Mouse (Mus musculus) cerebellum, postnatal 25 days (tissue): ENCODE measurements around the gene Pla1a.

Experiments
- DNase-seq, 2 experiments: peaks; one replicate each; pipeline ENCODE4 v3.0.0; 2021; ENCODE audit warnings: mixed read lengths in 2 of 2

Gene Pla1a

DNA sequence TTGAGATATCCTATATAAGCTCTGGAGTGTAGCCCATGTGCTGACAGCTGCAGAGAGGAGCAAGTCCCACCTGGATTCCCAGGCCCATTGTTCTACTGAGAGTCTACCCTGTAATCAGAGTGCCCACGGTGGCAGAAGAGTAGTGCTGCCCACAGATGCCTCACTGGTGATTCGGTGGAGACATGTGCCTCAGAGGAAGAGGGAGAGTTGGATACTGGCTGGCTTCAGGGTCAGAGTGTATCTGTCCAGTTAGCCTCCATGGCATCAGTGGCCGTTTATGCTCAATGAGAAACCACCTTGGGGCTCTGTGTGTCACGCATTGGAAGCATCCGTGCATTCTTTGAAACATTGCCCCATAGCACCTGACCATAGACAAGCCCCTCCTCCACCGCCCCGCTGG is 69.3 kb downstream of the Pla1a start:
- DNase-seq: no peak

DNA sequence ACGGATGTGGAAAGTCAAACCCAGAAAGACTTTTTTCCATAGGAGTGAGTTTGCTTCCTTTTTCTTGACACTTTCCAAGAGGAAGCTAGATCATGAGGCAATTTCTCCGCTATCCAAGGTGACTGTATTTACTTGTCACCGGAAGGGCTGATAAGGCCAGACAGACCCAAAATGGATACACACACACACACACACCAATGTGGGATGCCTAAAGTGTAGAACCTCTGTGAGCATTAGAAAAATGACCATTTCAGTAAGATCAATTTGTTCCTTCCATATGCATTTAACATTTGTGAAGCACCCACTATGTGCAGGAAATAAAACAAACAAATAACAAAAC is 69.7 kb downstream of the Pla1a start:
- no peak for DNase-seq

DNA sequence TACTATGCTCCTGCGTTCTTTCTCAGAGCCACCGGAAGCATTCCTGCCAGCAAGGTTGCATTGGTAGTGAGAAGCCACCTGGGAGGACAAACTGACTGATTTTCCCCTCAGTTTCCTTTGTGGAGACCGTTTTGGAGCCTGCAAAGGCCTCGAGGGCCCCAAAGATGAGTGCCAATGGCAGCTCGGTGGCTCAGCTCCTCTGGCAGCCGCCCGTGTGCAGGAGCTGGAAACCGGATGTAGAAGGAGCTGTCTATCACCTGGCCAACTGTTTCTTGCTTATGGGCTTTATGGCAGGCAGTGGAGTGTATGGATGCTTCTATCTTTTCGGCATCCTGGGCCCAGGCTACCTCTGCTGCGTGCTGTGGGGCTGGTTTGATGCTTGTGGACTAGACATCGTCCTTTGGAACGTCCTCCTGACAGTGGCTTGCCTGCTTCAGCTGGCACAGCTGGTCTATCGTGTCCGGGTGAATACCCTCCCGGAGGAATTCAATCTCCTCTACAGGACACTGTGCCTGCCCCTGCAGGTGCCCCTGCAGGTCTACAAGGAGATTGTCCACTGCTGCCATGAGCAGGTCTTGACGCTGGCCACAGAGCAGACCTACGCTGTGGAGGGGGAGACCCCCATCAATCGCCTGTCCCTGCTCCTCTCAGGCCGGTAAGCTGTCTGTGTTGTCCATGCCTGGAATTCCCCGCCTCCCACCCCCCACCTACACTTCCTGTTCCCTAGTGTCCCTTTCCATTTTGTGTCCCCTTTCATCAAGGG is 70.3 kb downstream of the Pla1a start:
- DNase-seq: no peak

DNA sequence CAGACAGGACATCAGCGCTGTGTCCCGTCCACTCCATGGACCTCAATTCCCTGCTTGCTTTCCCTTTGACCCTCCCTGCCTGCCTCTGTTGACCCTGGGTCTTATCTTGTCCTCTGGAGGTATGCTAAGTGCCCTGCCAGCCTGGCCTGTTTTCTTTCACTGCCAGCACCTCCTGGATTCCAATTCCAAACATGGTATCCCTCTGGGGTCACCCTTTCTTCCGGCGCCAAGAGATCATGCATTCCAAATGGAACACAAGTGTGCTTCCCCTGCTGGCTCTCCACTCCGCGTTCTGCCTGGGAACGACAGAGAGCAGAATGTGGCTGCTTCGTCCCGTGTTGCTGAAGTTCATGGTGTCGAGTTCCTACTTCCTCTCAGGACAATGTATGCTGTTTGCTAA is 71.0 kb downstream of the Pla1a start, which contains the start of gene Popdc2:
TSS of gene Popdc2 (plus strand) at position 277 of the 400 bp plus-strand sequence.
- no peak for DNase-seq

DNA sequence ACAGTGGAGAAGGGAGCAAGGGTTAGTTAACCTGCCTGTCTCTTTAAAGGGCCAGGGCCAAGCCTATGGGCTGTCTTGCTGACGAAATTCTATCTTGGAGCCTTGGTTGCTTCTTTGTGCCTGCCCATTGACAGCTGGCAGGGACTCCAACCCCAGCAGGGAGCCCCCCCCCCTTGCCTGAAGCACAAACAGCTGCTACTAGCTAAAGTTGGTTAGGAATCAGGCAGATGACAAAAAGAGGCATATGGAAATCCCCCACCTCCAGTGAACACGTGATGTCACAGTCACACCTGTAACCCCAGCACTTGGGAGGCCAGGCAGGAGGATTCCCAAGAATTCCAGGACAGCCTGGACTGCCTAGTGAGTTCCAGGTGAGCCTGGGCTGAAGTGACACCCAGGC is 72.6 kb downstream of the Pla1a start:
- no peak for DNase-seq

DNA sequence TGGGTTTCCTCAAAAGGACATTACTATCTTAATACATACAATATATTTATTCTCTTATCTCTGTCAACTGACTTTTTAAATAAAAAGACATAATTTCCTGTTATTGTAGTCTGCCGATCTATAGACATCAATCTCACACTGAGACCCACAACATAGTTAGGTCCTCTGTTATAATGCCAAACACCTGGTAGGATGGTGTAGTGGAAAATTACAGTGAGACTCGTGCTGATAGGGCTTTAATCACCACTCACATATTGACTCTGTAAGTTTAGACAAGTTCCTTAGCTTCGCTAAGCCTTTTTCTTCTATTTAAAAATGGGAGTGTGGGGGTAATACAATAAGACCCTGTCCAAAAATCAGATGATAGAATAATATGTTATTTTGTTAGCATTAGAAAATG is 73.1 kb downstream of the Pla1a start:
- no peak for DNase-seq

DNA sequence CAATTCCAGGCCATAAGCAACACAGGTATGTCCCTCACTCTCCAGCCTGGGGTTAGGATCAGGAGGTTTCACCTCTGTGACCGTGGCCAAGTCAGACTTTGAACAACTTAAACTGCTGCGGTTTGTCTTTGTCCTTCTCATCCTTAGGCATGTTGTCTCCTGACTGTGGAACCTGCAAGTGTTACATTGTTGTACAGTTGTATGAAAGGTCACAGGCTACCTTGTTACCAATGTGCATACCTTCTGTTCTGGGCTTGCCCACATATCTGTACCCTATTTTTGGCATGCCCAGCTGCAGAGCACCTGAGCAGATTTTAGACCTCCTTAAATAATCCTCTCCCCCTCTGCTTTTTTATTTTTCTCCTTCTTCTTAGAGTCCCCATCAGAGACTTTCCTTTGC is 73.7 kb downstream of the Pla1a start:
- no peak for DNase-seq

DNA sequence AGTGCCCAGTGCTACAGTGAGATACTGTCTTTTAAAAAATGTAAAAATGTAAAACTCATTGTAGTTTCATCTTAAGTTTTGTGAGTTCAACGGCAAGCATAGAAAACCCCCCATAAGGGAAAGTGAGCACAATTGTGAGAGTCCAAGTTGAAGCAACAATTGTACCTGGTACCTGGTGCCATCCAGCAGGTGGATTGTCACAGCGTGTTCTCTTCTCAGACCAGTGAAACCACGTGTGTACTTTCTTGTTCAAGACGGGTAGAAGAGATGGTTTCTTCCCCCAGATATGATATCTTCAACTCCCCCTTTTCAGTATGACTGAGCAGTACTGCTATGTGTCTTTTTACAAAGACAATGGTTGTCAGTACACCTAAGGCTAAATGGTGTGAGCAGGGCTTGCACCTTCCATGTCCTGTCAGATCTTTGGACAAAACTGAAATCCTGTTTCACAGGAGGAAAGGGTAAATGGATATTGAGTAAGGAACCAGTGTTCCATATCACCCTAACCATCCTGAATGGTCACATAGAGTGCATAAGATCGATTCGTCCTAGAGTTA is 74.6 kb downstream of the Pla1a start:
- DNase-seq: no peak

DNA sequence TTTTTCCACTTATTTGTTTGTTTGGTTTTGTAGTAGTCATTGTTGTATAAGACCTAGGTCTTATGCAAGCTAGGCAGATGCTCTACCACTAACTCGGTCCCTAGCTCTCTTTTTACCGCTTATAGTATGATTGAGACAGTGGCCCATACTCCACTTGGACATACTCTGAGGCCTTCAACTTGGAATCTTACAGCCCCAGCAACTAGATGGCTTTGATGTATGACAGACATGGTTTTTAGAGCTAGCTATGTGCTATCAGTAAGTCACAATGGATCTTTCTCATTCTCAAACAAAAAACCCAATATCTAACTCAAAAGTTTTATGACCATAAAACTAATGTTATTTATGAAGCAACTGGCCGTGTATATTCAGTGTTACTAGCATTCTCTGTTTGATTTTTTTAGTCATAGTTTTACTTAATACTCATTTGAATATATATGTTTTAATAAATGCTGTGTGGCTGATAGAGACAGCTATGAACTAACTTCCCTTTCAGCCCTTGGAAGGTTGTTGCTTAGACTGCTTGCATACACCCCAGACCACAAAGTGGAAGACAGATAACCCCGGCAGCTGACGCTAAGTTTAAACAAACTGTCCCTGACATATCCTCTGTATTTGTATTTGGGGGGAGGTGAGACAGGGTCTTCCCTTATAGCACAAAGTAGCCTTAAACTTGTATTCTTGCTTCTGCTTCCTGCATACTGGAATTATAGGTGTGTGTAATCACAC is 78.6 kb downstream of the Pla1a start:
- no peak for DNase-seq

DNA sequence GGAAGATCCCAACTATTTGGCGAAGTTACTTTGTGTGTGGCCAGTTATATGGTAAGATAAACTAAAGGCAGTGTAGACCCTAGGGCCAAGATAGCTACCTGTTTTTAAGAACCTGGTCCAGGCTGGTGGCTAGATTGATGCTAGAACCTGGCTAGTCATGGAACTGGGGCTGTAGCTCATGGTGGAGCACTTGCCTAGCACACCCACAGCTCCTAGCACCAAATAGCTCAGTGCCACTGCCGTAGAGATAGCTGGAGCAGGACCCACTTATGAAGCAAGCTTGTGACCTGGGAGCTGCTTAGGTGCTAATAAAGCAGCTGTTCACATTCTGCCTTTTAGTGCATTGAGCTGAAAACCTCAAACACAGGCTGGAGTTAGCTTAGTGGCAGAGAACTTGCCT is 79.3 kb downstream of the Pla1a start:
- DNase-seq: no peak

DNA sequence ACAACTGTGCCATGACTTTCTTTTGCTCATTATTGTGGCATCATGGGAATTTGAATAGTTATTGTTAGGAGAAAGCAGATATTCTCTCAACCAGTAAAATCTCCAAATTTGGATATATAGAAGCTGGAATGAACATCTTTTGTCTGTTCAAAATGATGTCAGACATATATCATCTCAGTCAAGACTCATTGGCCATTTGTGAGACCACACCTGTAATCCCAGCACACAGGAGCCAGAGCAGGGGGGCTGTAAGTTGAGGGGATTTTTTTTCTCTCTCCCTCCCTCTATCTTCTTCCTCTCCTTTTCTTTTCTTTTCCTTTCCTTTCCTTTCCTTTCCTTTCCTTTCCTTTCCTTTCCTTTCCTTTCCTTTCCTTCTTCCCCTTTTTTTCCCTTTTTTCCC is 80.1 kb downstream of the Pla1a start:
- no peak for DNase-seq

DNA sequence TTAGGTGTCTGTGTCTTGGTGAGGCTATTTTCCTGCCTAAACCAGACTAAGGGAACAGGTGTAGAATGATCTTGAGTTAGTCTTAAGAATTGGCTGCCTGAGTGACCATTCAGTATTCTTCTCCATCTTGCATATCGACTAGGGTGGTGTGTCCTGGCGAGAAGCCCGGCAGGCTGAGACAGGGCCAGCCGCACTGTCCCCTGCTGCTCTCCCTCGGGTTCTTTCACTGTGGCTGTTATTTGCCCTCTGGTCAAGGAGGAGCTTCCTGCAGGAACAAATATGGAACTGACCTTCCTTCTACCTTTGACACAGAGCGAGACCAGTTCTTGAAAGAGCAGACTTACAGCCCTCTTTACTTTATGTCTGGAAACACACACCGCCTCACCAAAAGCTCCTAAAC is 80.9 kb downstream of the Pla1a start:
- DNase-seq: peak in 1 of 2 experiments; percentile 61

DNA sequence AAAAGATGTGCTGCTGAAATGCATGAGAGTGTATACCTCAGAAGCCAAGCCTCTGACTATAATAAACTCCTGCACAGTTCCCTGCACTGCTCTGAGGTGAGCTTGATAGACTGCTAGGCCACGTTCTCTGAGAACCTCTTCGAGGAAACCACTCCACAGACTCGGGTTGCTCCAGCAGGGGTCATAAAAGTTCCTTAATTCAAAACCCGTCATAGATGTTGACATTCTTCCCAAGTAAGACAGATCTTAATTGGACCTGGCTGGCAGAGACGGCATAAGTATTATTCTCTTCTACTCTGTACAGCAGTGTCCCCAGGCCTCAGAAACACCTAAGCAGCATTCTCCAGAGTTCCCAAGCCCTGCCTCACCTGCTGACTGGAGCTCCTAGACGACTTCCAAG is 82.0 kb downstream of the Pla1a start:
- no peak for DNase-seq

DNA sequence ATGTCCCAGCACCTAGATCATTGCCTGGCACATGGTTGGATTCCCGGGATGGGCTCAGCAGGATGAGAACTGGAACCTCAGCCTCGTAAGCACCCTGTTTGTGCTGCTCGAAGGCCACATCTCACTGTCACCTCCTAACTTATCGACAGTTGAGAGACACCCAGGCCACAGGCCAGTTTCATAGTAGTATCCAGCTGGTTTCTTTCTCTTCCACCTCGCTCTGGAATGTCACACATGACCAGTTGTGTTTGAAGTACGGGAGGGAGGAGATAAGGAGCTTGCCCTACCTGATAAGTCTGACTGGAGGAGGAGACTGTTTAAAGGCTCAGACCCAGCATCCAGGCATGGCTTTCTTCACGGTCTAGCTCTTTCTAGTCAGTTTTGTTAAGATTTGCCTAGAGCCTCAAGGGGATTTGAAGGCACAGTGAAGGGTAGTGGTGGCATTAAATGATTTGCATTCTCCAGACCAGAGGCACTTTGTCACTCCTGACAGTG is 82.5 kb downstream of the Pla1a start:
- no peak for DNase-seq

DNA sequence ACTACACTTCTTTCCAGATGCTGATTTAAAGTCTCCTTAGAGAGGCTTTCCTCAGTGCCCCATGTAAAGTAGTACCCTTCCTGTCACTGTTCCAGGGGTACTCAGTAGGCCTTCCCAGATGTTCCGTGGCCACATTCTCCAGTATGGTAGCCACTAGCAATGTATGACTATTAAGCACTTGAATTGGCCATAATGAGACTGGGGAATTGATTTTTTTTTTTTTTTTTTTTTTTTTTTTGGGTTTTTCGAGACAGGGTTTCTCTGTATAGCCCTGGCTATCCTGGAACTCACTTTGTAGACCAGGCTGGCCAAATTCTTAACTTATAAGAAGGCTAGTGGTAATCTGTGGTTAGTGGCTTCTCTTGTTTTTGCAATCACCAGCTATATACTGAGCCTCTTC is 83.1 kb downstream of the Pla1a start:
- DNase-seq: no peak

DNA sequence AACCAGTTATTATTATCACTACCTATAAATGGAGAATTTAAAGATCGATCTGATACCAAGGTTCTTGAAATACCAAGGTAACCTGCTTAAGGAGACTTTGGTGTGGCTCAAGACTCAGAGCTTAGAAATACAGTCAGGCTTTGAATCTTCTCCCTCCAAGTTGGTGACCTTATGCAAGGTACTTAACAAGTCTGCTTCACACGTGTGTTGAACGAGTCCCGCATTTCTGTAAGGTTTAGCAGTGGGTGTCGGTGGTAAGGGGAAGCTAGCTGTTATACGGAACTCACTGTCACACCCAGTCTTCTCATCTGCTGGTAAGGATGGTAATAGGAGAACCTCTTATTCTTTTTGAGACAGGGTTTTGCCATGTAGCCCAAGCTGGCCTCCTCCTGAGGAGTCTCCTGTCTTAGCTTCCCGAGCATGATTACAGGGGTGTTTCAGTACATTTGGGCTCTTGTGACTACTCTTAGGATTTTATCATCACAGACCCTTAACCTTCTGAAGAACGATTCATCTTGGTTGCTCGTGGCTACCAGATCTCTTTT is 84.7 kb downstream of the Pla1a start:
- no peak for DNase-seq

DNA sequence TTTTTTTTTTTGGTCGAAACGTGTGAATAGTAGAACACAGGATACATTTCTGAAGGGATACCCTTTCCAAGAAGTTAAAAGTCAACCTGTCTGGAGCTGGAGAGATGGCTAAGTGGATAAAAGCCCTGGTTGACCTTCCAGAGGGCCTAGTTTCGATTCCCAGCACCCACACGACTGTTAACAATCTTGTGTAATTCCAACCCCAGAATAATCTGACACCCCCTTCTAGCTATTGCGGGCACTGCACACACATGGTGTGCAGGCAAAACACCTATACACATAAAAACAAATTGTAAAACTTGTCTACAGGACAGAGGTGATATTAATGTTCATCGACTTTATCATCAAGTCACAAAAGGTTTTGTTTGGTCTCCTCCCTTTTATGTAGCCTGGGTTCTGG is 85.4 kb downstream of the Pla1a start:
- no peak for DNase-seq

DNA sequence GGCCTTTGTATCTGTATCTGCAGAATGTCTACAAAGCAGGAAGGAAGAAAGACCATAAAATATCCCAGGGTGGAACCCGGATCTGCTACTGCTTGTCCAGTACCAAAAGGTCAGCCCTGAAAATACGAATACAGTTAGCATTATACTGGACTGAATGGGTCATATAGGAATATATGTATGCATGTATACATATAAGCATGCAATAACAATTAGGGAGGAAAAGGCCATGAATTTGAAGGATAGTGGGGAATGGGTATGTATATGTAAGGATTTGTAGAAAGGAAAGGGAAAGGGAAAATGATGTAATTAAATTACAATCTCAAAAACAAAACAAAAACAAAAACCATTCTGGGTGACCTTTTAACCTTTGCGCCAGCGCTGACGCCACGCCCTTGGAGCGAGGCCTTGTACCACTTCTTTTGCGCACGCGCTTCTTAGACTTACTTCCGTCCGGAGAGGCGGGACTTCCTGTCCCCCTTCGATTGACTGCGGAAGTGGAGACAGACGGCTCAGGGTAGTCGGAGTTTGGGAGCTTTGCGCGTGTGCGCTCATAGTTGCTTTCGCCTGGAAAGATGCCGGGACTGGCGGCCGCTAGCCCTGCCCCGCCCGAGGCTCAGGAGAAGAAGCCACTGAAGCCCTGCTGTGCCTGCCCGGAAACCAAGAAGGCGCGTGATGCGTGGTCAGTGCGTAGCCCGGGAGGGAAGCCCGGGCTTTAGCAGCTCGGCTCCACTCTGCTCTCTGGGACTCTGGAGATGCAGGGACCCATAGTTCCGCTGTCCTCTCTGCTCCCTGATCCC is 86.2 kb downstream of the Pla1a start, which contains the start of the genes Cox17 and Gm21987:
TSS of gene Cox17 (plus strand) at position 463 of the 797 bp plus-strand sequence.
TSS of gene Gm21987 (plus strand) at position 512 of the 797 bp plus-strand sequence.
- DNase-seq: peak; percentile 94 to 95
